Mouse (Mus musculus) thymus, postnatal 4 days (tissue): Measurements from ENCODE around the gene Lamb1.

Experiments used
- DNase-seq: peaks from one replicate; pipeline ENCODE4 v3.0.0; 2021

The Lamb1 gene

DNA sequence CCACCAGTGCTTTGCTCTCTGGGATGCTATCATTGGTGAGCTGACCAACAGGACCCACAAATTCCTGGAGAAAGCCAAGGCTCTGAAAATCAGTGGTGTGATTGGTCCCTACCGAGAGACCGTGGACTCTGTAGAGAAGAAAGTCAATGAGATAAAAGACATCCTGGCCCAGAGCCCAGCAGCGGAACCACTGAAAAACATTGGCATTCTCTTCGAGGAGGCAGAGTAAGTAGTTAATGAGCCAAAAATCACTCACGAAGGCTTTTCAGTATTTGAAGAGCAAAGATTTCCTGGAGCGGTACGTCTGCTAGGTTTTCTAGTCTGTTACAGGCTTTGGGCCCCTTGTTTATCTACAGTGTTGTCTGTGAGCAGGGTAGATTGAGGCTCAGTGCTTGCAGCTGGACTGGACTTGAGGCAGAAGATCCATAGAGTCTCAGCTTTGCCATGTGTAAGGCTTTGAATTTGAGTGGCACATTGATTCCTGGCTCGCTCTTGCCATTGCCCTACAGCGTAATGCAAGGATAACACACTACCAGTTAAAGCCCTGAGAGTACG is 53.5 kb downstream of the Lamb1 start:
- no peak for DNase-seq

DNA sequence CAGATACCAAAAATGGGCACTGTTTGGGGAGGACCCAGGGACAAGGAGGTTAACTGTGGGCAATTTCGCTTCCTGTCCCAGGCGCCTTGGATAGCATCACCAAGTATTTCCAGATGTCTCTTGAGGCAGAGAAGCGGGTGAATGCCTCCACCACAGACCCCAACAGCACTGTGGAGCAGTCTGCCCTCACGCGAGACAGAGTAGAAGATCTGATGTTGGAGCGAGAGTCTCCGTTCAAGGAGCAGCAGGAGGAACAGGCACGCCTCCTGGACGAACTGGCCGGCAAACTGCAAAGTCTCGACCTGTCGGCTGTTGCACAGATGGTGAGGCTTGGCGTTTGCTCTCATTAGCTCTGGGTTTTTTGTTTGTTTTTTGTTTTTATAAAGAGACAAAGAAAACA is 55.8 kb downstream of the Lamb1 start:
- no peak for DNase-seq

DNA sequence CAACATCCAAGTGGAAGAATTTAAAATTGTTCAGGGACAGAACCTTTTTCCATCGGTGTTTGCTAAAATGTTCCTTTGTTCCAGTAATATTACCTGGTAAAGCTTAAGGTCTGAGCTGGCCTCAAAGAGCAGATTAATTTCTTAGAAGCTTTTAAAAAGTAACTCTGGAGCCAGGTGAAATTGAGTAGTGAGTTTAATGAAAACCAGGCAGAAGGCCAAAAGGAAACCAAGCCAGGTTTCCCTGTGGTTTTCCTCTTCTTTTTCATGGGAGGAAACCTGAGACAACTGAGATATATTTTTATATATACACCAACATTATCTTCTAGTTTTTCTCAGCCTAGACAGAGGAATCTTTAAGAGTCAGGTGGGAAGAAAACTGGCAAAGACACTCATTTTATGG is 56.5 kb downstream of the Lamb1 start:
- DNase-seq, result no peak

DNA sequence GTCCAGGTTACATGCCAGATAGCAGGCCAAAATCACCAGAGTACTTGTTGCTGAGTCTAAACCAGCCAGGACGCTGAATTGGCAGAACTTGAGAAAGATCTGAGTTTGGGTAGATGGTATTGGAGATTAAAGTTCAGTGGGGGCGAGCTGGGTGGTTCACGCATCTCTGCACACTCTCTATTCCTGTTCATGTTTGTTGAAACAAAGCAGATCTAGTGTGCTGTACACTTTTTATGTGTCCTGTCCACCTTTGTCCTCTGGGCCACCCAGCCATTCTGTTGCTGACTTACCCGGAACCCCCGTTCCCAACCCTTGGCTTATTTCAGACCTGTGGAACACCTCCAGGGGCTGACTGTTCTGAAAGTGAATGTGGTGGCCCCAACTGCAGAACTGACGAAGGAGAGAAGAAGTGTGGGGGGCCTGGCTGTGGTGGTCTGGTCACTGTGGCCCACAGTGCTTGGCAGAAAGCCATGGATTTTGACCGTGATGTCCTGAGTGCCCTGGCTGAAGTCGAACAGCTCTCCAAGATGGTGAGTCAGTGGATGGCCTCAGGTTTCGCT is 58.2 kb downstream of the Lamb1 start:
- no peak for DNase-seq

DNA sequence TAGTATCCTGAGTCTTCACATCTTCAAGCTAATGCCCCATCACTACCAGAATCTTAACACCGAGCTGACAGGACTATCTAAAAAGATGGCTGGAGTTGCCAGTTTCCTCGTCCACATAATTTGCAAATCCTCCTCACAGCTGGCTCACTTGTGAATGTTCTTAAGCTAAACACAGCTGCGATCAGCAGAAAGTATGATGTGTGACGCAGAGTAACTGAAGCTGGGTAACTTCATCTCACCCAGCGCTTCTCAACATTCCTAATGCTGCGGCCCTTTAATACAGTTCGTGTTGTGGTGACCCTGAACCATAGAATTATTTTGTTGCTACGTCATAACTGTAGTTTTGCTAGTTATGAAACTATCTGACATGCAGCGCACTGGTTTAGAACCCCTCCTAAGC is 62.1 kb downstream of the Lamb1 start:
- no peak for DNase-seq

DNA sequence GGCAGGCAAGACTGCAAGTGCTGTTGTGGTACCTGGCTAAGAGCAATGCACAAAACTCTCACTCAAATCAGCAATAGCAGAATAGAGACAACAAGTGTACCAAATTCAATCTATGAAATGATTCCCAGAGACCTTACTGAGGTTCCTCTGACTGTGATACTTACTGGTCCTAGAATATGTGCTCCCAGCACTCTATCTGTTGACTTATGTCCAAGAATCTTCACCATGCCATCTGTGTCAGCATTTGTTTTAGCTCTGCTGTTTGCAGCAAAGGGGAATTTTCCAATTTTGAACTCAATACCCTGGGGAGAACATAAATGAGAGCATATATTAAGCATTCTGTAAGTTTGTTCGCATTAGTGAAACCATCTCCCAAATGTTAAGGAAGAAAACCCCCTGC is 68.2 kb downstream of the Lamb1 start:
- DNase-seq, result no peak

DNA sequence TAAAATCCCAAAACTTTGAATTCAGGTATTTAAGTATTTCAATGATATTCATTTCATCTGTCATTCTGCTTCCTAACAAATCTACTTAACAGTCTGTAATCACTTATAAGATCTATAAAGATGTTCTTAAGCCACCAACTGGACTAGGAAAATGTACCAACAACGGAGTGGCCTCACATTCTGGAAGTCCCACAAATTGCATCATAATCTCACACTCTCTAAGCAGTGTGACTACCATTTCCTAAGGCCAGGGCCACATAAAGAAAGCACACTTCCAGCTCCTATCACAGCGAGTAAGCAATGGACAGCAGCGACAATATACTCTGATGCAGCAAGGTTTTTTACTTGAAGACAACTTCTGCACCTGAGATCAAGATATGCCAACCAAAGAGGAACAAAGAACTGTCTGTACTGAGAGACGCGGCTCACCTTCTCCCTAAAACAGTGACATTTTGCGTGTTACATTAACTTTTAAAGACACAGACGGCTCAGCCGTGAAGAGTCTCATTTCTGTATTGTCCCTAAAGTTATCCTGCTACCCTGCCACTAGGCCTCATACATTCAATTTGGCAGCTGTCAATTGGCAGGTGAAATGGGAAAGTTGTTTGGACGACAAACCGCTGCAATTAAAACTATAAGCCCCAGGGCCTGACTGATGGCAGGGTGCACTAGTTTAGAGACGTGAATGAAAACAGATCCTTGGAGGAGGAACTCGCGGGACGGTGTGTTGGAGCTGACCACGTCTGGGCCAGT is 85.3 kb downstream of the Lamb1 start:
- no peak for DNase-seq

DNA sequence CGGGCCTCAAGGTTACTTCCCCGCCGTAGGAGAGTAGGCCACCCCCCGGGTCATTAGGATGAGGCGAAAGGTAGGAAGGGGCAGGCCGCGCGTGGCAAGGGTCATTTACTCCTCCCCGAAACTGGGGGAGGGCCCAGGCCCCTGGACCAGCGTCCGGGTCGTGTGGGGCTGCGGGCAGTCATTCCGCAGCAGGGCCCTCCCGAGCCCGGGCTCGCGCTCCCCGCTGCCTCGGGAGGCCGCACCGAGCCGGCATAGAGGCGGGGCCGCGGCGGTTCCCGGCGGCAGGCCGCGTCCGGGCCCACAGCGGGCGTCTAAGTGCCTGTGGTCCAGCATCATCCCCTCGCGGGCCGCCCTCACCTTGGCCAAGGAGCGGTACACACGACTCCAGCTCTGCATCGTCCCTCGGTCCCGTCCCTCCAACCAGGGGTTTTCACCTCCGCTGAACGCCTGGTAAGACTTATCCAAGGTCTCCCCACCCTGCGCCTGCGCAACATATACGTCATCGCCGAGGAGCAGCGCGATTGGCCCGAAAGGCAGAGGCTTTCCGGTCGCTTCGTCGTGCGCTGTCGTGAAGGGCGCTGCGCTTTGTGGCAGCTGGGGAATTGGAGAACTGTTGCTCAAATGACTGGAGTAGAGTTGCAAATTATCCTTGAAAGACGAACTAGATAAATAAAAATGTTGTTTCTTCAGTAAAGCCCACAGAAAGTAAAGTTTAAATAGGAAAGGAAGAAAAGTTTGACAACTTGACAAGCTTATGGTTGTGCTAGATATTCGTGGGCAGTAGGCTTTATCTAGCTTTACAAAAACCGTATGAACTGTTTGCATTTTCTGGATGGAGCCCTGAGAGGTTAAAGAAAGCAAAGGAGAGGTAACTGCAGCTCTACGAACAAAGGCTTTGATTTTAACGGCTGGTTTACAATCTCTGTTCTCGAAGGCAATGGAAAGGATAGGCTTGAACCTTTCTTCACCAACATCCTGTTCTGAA is 86.2 kb downstream of the Lamb1 start, which contains the start of gene Dld:
Gene Dld (minus strand): TSS at position 510 of the 985 bp plus-strand sequence.
- DNase-seq, result peak; percentile 97

DNA sequence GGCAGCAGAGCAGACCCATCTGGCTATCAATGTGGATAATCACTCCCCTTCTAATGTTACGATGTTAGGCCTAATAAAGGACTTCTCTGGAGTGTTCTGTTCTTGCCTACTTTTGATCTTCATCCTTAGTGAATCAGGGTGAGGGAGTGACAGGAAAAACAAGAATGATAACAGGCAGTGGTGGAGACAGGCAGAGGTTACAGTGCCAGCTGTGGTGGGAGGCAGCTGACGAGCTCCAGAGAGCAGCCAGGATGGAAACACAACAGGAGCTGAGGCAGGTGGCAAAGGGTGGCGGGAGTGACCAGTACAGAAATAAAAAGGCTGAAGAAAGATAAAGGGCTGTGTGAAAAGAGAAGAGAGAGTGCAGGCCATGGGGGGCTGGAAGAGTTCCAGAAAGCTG is 101.4 kb downstream of the Lamb1 start:
- no peak for DNase-seq

DNA sequence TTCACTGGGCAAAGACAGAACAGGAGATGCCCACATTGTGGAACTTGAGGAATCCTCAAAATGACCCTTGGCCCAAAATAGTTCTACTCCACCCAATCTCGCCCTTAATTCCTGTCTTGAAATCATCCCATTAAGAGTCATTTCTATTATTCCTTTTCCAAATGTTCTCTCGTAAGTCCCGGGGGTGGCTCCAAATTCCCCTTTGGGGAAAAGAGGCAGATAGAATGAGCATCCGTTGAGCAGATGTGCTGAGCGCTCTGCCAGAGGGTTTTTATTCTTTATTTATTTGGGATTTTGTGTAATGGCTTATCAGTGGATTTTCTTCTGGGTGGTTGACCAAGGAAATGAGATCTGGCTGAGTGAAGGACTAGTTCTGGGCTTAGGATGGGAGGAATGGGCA is 102.7 kb downstream of the Lamb1 start:
- DNase-seq, result no peak

DNA sequence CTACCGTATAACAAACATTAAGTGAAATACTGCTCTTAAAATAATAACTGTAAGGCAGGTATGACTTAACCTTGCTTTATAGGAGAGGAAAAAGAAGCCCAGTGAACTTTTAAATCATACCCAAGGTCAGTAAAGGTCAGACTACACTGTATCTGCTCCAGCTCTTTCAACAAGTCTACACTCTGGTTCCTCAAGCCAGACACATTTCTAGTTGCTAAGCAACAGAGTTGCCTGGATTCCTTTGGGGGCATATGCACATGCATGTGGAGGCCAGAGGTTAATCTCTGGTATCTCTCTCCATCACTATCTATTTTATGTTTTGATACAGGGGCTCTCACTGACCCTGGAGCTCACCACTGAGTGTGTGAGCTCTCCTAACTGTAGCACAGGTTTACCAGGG is 104.1 kb downstream of the Lamb1 start:
- DNase-seq, result no peak

DNA sequence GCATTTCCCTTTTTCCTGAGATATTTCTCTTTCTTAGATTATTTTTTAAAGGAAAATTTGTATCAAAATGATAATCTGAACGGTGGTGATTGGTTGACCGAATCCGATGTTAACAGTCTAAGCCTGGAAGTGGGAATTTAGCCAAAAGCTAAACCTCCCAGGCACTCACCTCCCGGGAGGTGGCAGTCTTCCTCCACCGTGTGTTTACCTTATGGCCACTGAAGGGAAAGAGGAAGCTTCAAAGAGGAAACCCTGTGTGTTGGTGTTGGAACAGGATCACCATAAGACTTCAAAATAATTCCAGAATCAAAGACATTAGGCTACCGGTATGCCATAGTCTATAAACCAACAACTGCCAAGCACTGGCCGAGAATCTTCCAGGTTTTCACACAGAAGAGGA is 104.6 kb downstream of the Lamb1 start:
- no peak for DNase-seq

DNA sequence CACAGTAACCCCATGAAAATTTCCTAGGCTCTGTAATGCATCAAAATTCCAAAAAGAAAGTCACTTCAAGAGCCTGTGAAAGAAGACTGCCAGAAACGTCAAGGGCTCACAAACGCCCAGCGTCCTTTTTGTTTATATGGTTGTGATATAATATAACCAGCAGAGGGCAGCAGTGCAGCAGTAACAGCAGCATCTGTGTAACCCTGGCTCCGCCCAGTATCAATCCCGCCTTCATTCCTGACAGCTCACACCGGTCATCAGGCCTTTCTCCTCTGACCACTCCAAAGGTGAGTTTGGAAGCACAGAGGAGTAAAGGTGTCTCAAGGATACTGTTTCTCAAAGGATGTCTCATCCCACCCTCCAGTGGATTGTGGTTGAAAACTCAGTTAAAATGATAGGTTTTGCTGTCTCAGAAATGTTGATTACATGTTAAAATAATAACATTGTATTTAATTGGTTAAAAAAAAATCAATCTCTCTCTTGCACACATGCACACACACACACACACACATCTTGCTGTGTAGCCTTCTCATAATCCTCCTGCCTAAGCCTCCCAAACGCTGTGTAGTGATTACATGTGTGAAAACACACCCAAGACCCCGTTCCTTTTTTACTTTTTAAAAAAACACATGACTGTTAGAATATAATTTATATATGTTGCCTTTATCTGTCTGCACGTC is 109.7 kb downstream of the Lamb1 start:
- peak; percentile 62 for DNase-seq

DNA sequence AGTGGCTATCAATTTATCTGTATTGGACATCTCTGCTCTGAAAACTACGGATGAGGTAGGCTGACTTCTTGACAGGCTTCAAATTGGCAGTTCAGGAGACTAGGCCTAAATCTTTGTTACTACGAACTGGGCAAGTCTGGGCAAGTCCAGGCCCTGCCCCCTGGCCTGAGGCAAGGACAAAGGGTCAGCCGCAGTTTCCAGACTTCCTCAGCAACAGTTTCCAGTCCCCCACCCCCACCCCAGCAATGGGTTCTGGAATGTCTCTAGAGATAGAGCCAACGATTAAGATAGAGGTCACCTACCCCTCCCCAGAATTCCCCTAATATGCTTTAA is 110.2 kb downstream of the Lamb1 start:
- no peak for DNase-seq

DNA sequence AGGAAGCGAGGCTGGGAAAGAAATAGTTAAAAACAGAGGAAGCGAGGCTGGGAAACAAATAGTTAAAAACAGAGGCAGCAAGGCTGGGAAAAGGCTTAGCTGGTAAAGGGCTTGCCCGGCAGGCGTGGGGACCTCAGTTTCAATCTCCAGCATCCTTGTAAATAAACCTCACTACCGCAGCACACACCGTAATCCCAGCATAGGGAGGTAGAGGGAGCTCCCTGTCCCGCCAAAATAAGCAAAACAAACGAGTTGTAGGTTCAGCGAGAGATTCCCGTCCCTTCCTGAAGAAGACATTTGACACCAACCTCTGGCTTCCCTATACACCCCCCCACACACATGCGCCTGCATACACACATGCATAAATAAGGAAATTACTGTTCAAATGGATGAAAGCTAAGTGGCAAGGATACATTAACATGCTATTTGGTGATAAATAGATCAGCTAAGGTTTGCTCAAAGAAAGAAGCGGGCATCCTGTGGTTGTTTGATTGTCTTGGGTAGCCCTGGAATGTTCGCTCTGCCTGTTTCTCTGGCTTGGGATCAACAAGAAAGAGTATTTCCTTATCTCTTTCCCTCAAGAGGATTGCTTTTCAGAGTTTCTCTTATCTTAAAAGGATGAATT is 111.4 kb downstream of the Lamb1 start:
- DNase-seq, result no peak

DNA sequence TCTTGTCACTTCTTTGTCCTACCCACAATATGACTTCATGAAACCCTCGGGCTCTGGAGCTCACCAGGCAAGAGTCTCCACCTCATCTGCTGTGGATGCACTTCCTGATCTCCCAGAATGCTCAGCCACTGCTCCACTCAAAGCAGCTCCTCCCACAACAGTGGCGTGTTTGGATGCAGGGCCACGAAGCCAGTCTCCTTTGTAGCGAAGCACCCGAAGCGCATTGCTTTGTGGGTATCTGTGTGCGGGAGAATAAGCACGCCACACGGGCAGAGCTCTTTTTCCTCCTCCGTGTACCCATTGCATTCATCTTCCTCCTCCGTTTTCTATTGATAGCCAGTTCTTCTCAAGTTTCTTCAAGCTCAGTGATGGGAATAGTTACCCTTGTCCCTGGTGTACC is 112.2 kb downstream of the Lamb1 start:
- DNase-seq, result no peak
